Mouse (Mus musculus) ovary, adult 2 months (tissue): ENCODE data around the gene Olfr113. TPM values are rescaled to one million over a fixed set of nuclear protein-coding genes. Genes with fewer than 3 reads are reported as not detected.

ENCODE experiments used
- polyA plus RNA-seq: library from polyadenylated mRNA; depleted of rRNA; stranded (reverse); fragments of >200 nt; gene quantifications from 2 replicates; pipeline ENCODE4 v1.2.3, GENCODE M21; 2012; rRNA removed

Gene Olfr113
- not detected in 2 replicates for polyA plus RNA-seq

GRCm38 (mm10) chr17:37577563-37577962 is at the start of gene Olfr113:
Gene Olfr113 (minus strand): TSS chr17:37577663.

GRCm38 (mm10) chr17:37627009-37627408 is 49.5 kb upstream of the Olfr113 start, which contains the start of the genes Olfr115 and Olfr116:
Gene Olfr115 (minus strand): TSS chr17:37627109.
Gene Olfr116 (minus strand): TSS chr17:37627199.

GRCm38 (mm10) chr17:37592643-37593042 is 15.2 kb upstream of the Olfr113 start, which contains the start of gene Olfr114:
Gene Olfr114 (minus strand): TSS chr17:37592743.

GRCm38 (mm10) chr17:37569351-37569750 is 8.1 kb downstream of the Olfr113 start, which contains the start of gene Olfr112:
Gene Olfr112 (minus strand): TSS chr17:37569451.

Other genes starting within 250 kb of the Olfr113 start
- not detected in 2 replicates for gene Olfr103, start 238.0 kb downstream of the Olfr113 start, polyA plus RNA-seq
- gene Olfr104-ps, start 218.1 kb downstream of the Olfr113 start, polyA plus RNA-seq: not detected in 2 replicates
- not detected in 2 replicates for gene Olfr105-ps, start 198.6 kb downstream of the Olfr113 start, polyA plus RNA-seq
- gene Olfr106-ps, start 187.3 kb downstream of the Olfr113 start, polyA plus RNA-seq: not detected in 2 replicates
- not detected in 2 replicates for gene Olfr107, start 178.4 kb downstream of the Olfr113 start, polyA plus RNA-seq
- not detected in 2 replicates for gene Olfr108, start 132.2 kb downstream of the Olfr113 start, polyA plus RNA-seq
- gene Olfr109, start 118.7 kb downstream of the Olfr113 start, polyA plus RNA-seq: not detected in 2 replicates
- 0.14 and 0.19 TPM in 2 replicates for gene H2-M2, start 94.1 kb downstream of the Olfr113 start, polyA plus RNA-seq
- not detected in 2 replicates for gene Olfr110, start 85.2 kb downstream of the Olfr113 start, polyA plus RNA-seq
- not detected in 2 replicates for gene Olfr111, start 69.6 kb downstream of the Olfr113 start, polyA plus RNA-seq
- not detected in 2 replicates for gene Olfr112, start 8.2 kb downstream of the Olfr113 start, polyA plus RNA-seq
- gene Olfr114, start 15.1 kb upstream of the Olfr113 start, polyA plus RNA-seq: not detected in 2 replicates
- not detected in 2 replicates for gene Olfr115, start 49.4 kb upstream of the Olfr113 start, polyA plus RNA-seq
- gene Olfr116, start 49.5 kb upstream of the Olfr113 start, polyA plus RNA-seq: not detected in 2 replicates
- gene Olfr117, start 86.1 kb upstream of the Olfr113 start, polyA plus RNA-seq: not detected in 2 replicates
- not detected in 2 replicates for gene Olfr118, start 89.3 kb upstream of the Olfr113 start, polyA plus RNA-seq
- gene Olfr119, start 118.9 kb upstream of the Olfr113 start, polyA plus RNA-seq: not detected in 2 replicates
- gene Olfr120, start 144.1 kb upstream of the Olfr113 start, polyA plus RNA-seq: not detected in 2 replicates
- gene Olfr121, start 171.2 kb upstream of the Olfr113 start, polyA plus RNA-seq: not detected in 2 replicates
- not detected in 2 replicates for gene Olfr122, start 190.9 kb upstream of the Olfr113 start, polyA plus RNA-seq
- gene Olfr123, start 215.9 kb upstream of the Olfr113 start, polyA plus RNA-seq: not detected in 2 replicates
- not detected in 2 replicates for gene Olfr124, start 222.2 kb upstream of the Olfr113 start, polyA plus RNA-seq